Mouse (Mus musculus): Measurements from ENCODE around the gene 4933428G20Rik. TPM values are rescaled to one million over a fixed set of nuclear protein-coding genes. Genes with fewer than 3 reads are reported as not detected.

The 4933428G20Rik gene
- total RNA-seq, 2 experiments from 2014 or later = 0.23 TPM; not detected in 1

DNA sequence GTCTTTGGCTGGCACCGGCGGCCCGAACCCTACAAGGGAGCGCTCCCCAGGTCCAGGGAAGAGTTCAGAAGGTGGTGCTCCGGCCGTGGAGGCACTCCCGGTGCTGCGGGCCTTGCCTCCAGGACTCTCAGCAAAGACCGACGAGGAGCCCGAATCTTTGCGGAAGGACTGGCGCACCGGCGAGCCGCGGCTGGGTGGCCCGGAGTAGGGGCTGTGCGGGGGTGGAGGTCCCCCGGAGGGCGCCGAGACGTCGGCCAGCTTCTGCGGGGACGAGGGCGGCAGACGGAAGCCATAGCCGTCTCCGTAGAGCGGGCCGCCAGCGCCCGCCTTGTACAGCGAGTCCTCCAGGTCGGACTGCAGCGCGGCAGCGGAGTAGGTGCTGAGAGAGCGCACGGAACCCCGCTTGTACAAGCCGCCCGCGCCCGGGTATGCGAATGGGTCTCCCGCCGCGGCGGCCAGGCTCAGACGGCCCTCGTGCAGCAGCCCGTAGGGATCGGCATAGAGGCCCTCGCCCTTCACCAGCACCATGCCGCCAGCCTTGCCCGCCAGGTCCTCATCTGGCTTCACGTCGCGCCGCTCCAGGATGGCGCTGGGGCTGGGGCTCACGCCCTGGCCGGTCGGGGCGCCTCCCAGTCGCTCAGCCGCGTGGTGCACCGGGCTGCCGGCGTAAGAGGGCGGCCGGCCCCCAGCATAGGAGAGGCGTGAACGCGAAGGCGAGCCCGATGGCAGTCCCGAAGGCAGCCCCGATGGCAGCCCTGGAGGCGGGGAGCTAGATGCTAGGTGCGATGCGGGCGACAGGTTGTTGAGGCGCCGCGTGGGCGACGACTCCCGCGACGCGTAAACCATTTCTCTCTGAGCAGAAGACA is 34.5 kb upstream of the 4933428G20Rik start:
- intact Hi-C loops (cut with DNase I) = loop anchor here (5.0 kb wide), 1 partner anchor 38 kb away; no protein-coding TSS in a partner anchor
- DNase-seq (ENCODE audit: low spot score in 2 of 2) = peak; percentile 64 to 81

DNA sequence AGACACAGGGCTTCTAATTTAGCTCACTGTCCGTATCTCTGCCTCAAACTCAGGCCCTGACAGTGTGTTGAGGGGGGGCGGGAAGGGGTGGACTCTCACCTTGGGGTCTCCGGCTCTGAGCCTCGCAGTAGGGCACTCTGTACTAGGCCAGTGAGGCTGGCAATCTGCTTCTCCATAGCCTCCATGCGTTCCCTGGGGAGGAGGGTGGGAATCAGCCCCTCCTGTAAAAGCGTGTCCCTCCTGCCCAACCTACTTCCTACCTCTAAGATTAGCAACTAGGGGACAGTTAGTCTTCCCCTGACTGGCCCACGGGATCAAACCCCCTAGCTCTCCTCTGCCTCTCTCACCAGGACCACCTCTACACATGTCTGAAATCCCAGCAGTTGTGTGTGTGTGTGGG is 33.5 kb upstream of the 4933428G20Rik start:
- DNase-seq (ENCODE audit: low spot score in 2 of 2) = no peak
- intact Hi-C loops (cut with DNase I) = loop anchor here (5.0 kb wide), 1 partner anchor 39 kb away; no protein-coding TSS in a partner anchor

- DNase-seq (ENCODE audit: low spot score in 2 of 2) = no peak
- intact Hi-C loops (cut with DNase I) = loop anchor here (5.0 kb wide), 1 partner anchor 39 kb away; no protein-coding TSS in a partner anchor
Measured at GRCm38 (mm10) chr11:97532950-97533582, 32.9 kb upstream of the 4933428G20Rik start.

DNA sequence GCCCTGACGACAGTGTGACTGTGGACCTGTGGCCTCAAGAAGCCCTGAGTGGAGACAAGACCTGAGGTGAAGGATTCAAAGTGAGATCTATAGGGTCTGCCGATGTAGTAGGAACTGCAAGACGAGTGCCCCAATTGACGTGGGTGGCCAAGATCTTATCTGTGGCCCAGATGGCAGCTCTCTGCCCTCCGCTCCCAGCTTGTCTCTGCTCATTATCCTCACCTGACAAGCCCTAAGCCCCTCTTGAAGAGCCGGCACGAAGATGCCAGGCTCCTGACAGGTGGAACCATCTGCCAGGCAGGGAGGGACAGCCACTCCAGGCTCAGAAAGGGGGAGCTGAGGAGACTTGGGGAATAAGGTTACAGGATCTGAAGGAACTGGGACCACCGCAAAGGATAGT is 32.2 kb upstream of the 4933428G20Rik start:
- intact Hi-C loops (cut with DNase I) = loop anchor here (5.0 kb wide), 1 partner anchor 40 kb away; no protein-coding TSS in a partner anchor
- no peak for DNase-seq (ENCODE audit: low spot score in 2 of 2)

DNA sequence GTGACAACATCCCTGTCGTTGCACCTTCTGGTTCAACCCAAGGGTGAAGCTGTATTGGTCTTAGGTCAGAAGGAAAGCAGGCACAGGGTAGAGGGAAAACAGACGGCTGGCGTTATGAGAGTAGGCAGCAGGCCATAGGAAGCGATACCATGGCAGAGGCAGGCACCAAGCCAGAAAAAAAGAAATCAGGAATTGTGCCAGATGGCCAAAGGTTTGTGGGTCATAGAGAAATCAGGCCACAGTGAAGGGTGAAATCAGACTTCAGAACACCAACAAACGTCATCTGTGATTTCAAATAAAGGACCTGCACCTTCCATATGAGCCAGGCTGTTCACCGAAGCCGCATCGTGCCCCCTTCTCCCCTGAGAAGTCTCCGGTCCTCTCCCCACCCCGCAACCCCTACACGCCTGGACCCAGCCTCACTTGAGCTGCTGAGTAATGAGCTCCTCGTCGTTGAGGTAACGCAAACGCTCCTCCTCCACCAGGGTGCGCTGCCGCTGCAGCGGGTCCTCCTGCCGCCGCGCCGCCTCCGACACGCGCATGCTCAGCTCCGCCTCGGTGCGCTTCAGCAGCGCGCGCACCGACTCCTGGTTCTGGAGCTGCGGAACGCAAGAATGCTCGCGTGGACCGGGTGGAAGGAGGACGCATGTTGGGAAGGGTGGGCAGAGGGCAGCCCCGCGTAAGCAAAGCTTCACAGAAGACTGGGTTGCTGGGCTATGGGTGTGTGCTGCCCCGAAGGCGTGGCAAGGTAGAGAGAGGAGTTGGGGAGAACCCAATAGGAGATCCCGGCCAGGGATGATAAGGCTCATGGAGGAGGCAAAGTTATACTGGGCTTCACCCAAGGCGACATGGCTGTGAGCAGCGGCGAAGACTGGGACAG is 31.5 kb upstream of the 4933428G20Rik start:
- DNase-seq (ENCODE audit: low spot score in 2 of 2) = peak; percentile 91
- intact Hi-C loops (cut with DNase I) = loop anchor here (2.0 to 5.0 kb wide), 2 partner anchors 41 to 91 kb away; no protein-coding TSS in a partner anchor

- intact Hi-C loops (cut with DNase I) = loop anchor here (2.0 to 5.0 kb wide), 2 partner anchors 41 to 92 kb away; no protein-coding TSS in a partner anchor
- DNase-seq (ENCODE audit: low spot score in 2 of 2) = no peak
Measured at GRCm38 (mm10) chr11:97530961-97531360, 30.8 kb upstream of the 4933428G20Rik start.

DNA sequence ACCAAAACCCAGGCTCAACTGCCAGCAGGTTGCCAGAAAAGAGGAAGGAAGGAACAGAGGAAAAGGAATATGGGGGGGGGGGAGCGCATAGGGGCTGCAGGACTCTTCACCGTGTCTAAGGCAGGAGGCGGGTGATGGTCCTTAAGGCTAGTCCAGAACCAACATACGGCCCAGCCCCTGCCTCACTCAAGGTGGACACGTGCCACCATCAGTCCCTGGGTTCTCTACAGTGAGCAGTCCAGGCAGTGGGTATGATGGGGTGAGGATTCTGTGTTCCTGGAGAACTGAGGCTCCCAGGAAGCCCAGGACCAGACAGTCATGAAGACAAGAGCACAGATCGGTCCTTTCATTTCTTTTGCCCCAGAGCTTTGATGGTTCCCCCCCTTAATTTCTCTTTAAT is 29.9 kb upstream of the 4933428G20Rik start:
- intact Hi-C loops (cut with DNase I) = loop anchor here (2.0 to 5.0 kb wide), 2 partner anchors 42 to 93 kb away; no protein-coding TSS in a partner anchor

GRCm38 (mm10) chr11:97528282-97528808 is 28.2 kb upstream of the 4933428G20Rik start:
- no peak for DNase-seq (ENCODE audit: low spot score in 2 of 2)

More for the DNA sequence above, 29.9 kb upstream of the 4933428G20Rik start:
- DNase-seq (ENCODE audit: low spot score in 2 of 2) = no peak

GRCm38 (mm10) chr11:97525313-97525712 is 25.2 kb upstream of the 4933428G20Rik start:
- intact Hi-C loops (cut with DNase I) = no loop called here
- no peak for DNase-seq (ENCODE audit: low spot score in 2 of 2)

More at GRCm38 (mm10) chr11:97528282-97528808, 28.2 kb upstream of the 4933428G20Rik start:
- intact Hi-C loops (cut with DNase I) = no loop called here

- DNase-seq (ENCODE audit: low spot score in 2 of 2) = no peak
- intact Hi-C loops (cut with DNase I) = no loop called here
Measured at GRCm38 (mm10) chr11:97524306-97524705, 24.2 kb upstream of the 4933428G20Rik start.

GRCm38 (mm10) chr11:97523827-97524261 is 23.7 kb upstream of the 4933428G20Rik start:
- DNase-seq (ENCODE audit: low spot score in 2 of 2) = no peak
- intact Hi-C loops (cut with DNase I) = no loop called here

- intact Hi-C loops (cut with DNase I) = no loop called here
- no peak for DNase-seq (ENCODE audit: low spot score in 2 of 2)
Measured at GRCm38 (mm10) chr11:97523107-97523506, 23.0 kb upstream of the 4933428G20Rik start.

DNA sequence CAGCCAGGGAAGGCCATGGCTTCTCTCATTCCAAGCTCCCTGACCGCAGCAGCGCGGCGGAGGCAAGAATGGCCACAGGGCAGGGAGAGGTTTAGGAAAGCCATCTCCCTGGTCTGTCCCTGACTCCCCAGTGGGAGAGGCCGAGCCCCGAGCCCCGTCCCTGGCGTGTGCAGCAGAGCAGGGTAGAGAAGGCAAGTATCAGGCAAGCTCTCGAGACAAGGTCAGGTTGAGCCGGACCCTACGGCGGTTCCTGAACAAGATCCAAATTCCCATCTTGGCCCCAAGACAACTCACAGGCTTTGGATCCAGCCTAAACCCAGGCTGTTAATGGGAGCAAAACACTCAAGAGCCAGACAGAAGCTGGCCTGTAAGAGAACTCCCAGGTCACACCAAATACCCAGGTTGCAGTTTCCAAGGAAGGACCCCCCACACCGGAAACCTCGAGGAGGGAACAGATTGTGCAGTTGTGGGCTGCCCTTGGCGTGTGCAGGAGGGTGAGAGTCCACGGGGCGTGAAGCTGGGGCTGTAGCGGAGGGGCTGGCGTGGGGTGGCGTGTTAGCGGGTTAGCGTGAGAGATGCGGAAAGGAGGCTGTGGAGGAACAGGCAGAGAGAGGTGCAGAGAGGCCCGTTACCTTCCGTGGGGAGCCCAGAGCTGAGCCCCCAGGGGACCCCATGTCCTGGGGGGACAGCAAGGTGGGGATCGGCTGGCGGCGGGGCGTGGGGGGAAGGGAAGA is 21.8 kb upstream of the 4933428G20Rik start:
- intact Hi-C loops (cut with DNase I) = no loop called here
- DNase-seq (ENCODE audit: low spot score in 2 of 2) = no peak

- intact Hi-C loops (cut with DNase I) = no loop called here
Measured at GRCm38 (mm10) chr11:97520541-97520940, 20.4 kb upstream of the 4933428G20Rik start.

GRCm38 (mm10) chr11:97513066-97513465 is 12.9 kb upstream of the 4933428G20Rik start:
- intact Hi-C loops (cut with DNase I) = no loop called here
- DNase-seq (ENCODE audit: low spot score in 2 of 2) = no peak

More at GRCm38 (mm10) chr11:97520541-97520940, 20.4 kb upstream of the 4933428G20Rik start:
- no peak for DNase-seq (ENCODE audit: low spot score in 2 of 2)

DNA sequence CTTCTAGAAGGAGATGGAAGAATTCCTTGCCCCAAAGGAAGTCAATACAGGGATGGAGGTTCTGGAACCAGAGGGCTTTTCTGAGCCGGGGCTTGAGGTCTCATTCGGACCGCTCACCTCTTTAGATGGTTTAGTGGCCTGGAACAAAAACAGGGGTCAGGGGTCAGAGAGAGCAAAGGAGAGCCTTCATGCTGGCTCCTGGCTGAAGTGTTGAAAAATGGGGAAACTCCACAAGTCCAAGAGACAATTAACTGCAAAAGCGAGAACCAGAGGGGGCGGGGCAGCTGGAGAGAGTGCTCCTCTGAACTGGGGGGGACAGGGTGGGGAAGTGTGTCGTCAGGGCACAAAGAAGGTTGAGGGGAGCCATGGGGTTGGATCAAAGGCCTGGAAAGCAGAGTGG is 12.4 kb upstream of the 4933428G20Rik start:
- intact Hi-C loops (cut with DNase I) = no loop called here
- DNase-seq (ENCODE audit: low spot score in 2 of 2) = no peak

GRCm38 (mm10) chr11:97511661-97512369 is 11.7 kb upstream of the 4933428G20Rik start:
- no peak for DNase-seq (ENCODE audit: low spot score in 2 of 2)
- intact Hi-C loops (cut with DNase I) = no loop called here

All from left cerebral cortex, postnatal 14 days (tissue).